In the genomic region with DNA sequence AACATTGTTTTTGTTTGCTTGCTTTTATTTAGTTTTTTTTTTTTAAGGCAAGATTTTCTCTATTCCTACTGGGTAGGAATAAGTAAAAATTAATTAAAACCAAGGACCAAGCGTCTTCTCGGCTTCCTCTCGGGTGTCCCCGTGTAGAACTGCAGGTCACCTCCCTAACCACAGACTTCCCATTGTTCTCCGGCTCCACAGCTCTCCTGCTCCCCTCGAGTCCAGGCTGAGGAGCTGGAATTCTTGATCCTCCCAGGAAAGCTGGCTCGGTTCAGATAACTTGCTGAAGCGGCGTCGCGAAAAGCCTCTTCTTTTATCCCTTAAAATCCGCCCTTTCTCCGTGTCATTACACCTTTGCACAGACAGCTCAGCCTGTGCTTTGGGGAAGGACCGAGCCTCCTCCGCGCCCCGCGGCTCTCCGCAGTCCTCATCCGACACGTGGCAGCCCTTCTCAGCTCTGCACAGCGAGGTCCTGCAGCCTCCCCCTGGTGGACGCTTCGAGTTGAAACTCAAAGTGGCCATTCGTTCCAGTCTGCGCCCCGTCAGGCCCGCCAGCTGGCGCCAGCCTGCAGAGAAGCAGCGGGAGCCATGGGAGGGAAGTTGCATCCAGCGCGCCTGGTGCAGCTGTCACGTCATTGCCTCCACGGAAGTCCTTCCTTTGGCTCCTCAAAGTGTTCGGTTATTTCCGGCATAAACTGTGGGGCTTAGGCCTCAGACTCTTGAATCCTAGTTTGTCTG, we compare ENCODE assay signal across 8 mouse cellular contexts. TPM values are rescaled to one million over a fixed set of nuclear protein-coding genes. Genes with fewer than 3 reads are reported as not detected.
A peak's percentile ranks its signal among the peaks of the same experiment; 100 is the strongest.
DNase-seq lines count a peak whose midpoint lies in the region; ATAC-seq and TF ChIP-seq lines count a peak whose summit lies in the region.

No protein-coding gene starts in this region.

- no peaks in the 10 kb centered on the region for H3K9me3 ChIP-seq in ES-E14 (ENCODE audit: control insufficient read depth, insufficient read depth, low read depth, low read length)
- H3K9me3 ChIP-seq in forebrain, embryonic 15.5 days = no peaks in the 10 kb centered on the region
- no peaks in the 10 kb centered on the region for H3K9me3 ChIP-seq in lung, embryonic 14.5 days (ENCODE audit: low read depth, low read length)

- no peaks in the 10 kb centered on the region for H3K27me3 ChIP-seq in forebrain, embryonic 15.5 days
- no peaks in the 10 kb centered on the region for H3K27me3 ChIP-seq in lung, embryonic 14.5 days (ENCODE audit: insufficient read depth, low read length)
- H3K27me3 ChIP-seq in thymus, adult 2 months (ENCODE audit: control insufficient read depth, insufficient read depth, low read length) = no peaks in the 10 kb centered on the region

- peak; percentile 79 for DNase-seq in ES-E14 (ENCODE audit: low read depth, low spot score)
- peak; percentile 92 for DNase-seq in cerebellum, adult 11-12 months
- DNase-seq in heart, postnatal 36 days = peak; percentile 85 to 89
- peak; percentile 77 to 84 for DNase-seq in layer of hippocampus, adult 2 months (ENCODE audit: low spot score in 2 of 2)
- peak; percentile 99 for DNase-seq in lung, embryonic 14.5 days
- peak; percentile 83 for DNase-seq in thymus, adult 2 months

- TF ChIP-seq POLR2A in olfactory bulb, adult 2 months (IDR thresholded peaks at IDR 0.05; ENCODE audit: insufficient read depth, low read depth, low read length) = peak; percentile 23; the same call in 1 of the 2 replicates
- peak; percentile 60 for TF ChIP-seq POLR2A in thymus, adult 2 months (IDR thresholded peaks at IDR 0.05; ENCODE audit: control insufficient read depth, extremely low read depth, insufficient read depth, low read length, poor library complexity)

- peak; percentile 98 for ATAC-seq in forebrain, embryonic 15.5 days (replicated peaks)
- peak; percentile 99 for ATAC-seq in lung, embryonic 14.5 days (ENCODE audit: insufficient read depth)

- peaks cover 2 to 8% of the 10 kb centered on the region in 2 experiments; a peak in 3 of 4 replicates for H3K4me1 ChIP-seq in ES-E14 (ENCODE audit: control insufficient read depth in 2 of 2, insufficient read depth in 2 of 2, low read length in 2 of 2, poor library complexity in 1 of 2)
- peaks cover 27% of the 10 kb centered on the region for H3K4me1 ChIP-seq in forebrain, embryonic 15.5 days
- 0 out of 2 replicates have a peak, but pooled peaks cover 2% of the 10 kb centered on the region for H3K4me1 ChIP-seq in lung, embryonic 14.5 days (ENCODE audit: insufficient read depth)
- peaks cover 10% of the 10 kb centered on the region for H3K4me1 ChIP-seq in olfactory bulb, adult 2 months (ENCODE audit: control insufficient read depth, insufficient read depth, low read length)
- H3K4me1 ChIP-seq in thymus, adult 2 months (replicated peaks; ENCODE audit: control insufficient read depth, insufficient read depth, low read length) = peaks cover 6% of the 10 kb centered on the region

- TF ChIP-seq CTCF in layer of hippocampus, adult 2 months (conservative IDR thresholded peaks at IDR 0.05) = peak; percentile 85
- peak; percentile 98 for TF ChIP-seq CTCF in lung, embryonic 14.5 days (IDR thresholded peaks at IDR 0.05; ENCODE audit: low read depth)
- peak; percentile 90 for TF ChIP-seq CTCF in olfactory bulb, adult 2 months (IDR thresholded peaks at IDR 0.05; ENCODE audit: insufficient read depth, low read depth, low read length)
- TF ChIP-seq CTCF in thymus, adult 2 months (IDR thresholded peaks at IDR 0.05; ENCODE audit: borderline replicate concordance, control insufficient read depth, extremely low read depth, insufficient read depth, low read length, poor library complexity) = peak; percentile 87; the same call in 1 of the 2 replicates

- intact Hi-C loops in heart, postnatal 36 days (cut with DNase I) = loop anchor here (1.0 to 10.0 kb wide), 3 partner anchors 40 to 300 kb away; a partner anchor contains a TSS

- peak overlapping the region; percentile 83 for H3K4me2 ChIP-seq in forebrain, embryonic 15.5 days (replicated peaks)
- peak overlapping the region; percentile 66 for H3K4me2 ChIP-seq in lung, embryonic 14.5 days

- in situ Hi-C loops in ES-E14 (cut with MboI; ENCODE audit: low sequenced_read_pairs in 2 of 2, unreplicated experiment in 2 of 2) = no loop called here

- WGBS in forebrain, embryonic 15.5 days = 0% methylated on average over 36 of the region's 36 CpGs
- WGBS in lung, embryonic 14.5 days = under 1% methylated on average over 36 of the region's 36 CpGs
- WGBS in olfactory bulb, adult 2 months = under 1% methylated on average over 36 of the region's 36 CpGs
- WGBS in thymus, adult 2 months = under 1% methylated on average over 36 of the region's 36 CpGs

- no peaks in the 10 kb centered on the region for H3K36me3 ChIP-seq in ES-E14 (ENCODE audit: control insufficient read depth, insufficient read depth, low read length, poor library complexity, severe bottlenecking)
- no peaks in the 10 kb centered on the region for H3K36me3 ChIP-seq in forebrain, embryonic 15.5 days
- H3K36me3 ChIP-seq in lung, embryonic 14.5 days (ENCODE audit: insufficient read depth) = no peaks in the 10 kb centered on the region
- H3K36me3 ChIP-seq in thymus, adult 2 months (ENCODE audit: control insufficient read depth, insufficient read depth, low read length) = no peaks in the 10 kb centered on the region

- peak overlapping the region; percentile 64 for H3K9ac ChIP-seq in ES-E14 (ENCODE audit: insufficient read depth, low read depth, low read length, poor library complexity, severe bottlenecking)
- peak overlapping the region; percentile 80 for H3K9ac ChIP-seq in forebrain, embryonic 15.5 days (replicated peaks)
- peak overlapping the region; percentile 60 for H3K9ac ChIP-seq in lung, embryonic 14.5 days

- H3K4me3 ChIP-seq in ES-E14 (ENCODE audit: insufficient read depth in 1 of 2, low read depth in 1 of 2, low read length in 2 of 2, poor library complexity in 1 of 2, severe bottlenecking in 1 of 2) = peak overlapping the region; percentile 46 to 49
- H3K4me3 ChIP-seq in forebrain, embryonic 15.5 days = peak overlapping the region; percentile 45
- peak overlapping the region; percentile 45 for H3K4me3 ChIP-seq in layer of hippocampus, adult 2 months
- peak overlapping the region; percentile 29 for H3K4me3 ChIP-seq in lung, embryonic 14.5 days (ENCODE audit: low read depth, low read length)
- H3K4me3 ChIP-seq in olfactory bulb, adult 2 months (ENCODE audit: insufficient read depth, low read depth, low read length) = peak overlapping the region; percentile 42
- H3K4me3 ChIP-seq in thymus, adult 2 months (ENCODE audit: control insufficient read depth, insufficient read depth, low read length) = peak overlapping the region; percentile 17

- H3K27ac ChIP-seq in ES-E14 (ENCODE audit: insufficient read depth, low read depth, low read length, poor library complexity, severe bottlenecking) = peak overlapping the region; percentile 84
- peak overlapping the region; percentile 97 for H3K27ac ChIP-seq in forebrain, embryonic 15.5 days (replicated peaks)
- H3K27ac ChIP-seq in layer of hippocampus, adult 2 months = peak overlapping the region; percentile 89
- peak overlapping the region; percentile 94 for H3K27ac ChIP-seq in lung, embryonic 14.5 days (ENCODE audit: low read depth)
- peak overlapping the region; percentile 28 for H3K27ac ChIP-seq in olfactory bulb, adult 2 months (ENCODE audit: insufficient read depth, low read depth, low read length)
- peak overlapping the region; percentile 55 for H3K27ac ChIP-seq in thymus, adult 2 months (ENCODE audit: control insufficient read depth, insufficient read depth, low read length)

RNA-seq across cellular contexts. Expression of a gene that starts 9.6 kb away (rescaled TPM):
- total RNA-seq in ES-E14 (2012; rRNA removed) = 1.4 and 2.7 TPM in 2 replicates
- not detected in 2 replicates for polyA plus RNA-seq in forebrain, embryonic 15.5 days (2015; fragmentation: Nextera tagmentation; extraction: Ambion mirVana)
- 10 to 100 TPM; 76.3 to 81.1 TPM for total RNA-seq in heart, postnatal 36 days (2021)
- total RNA-seq in layer of hippocampus, adult 2 months (2021) = not detected
- 1.4 and 1.7 TPM in 2 replicates for polyA plus RNA-seq in lung, embryonic 14.5 days (2014; fragmentation: Nextera tagmentation; extraction: Ambion mirVana)
- polyA plus RNA-seq in olfactory bulb, adult 2 months (2012; ENCODE audit: insufficient read depth, insufficient read length, low replicate concordance, missing spikeins) = not detected in 2 replicates
- 0.59 and 1.2 TPM in 2 replicates for polyA plus RNA-seq in thymus, adult 2 months (2012; rRNA removed)

RNA-seq across cellular contexts. Expression of a gene that starts 18.6 kb away (rescaled TPM):
- 72.4 and 78.9 TPM in 2 replicates for total RNA-seq in ES-E14 (2012; rRNA removed)
- 58.0 and 58.4 TPM in 2 replicates for polyA plus RNA-seq in forebrain, embryonic 15.5 days (2015; fragmentation: Nextera tagmentation; extraction: Ambion mirVana)
- 10 to 100 TPM; 48.6 to 50.6 TPM for total RNA-seq in heart, postnatal 36 days (2021)
- total RNA-seq in layer of hippocampus, adult 2 months (2021) = 100 to 1,000 TPM; 105 to 107 TPM
- polyA plus RNA-seq in lung, embryonic 14.5 days (2014; fragmentation: Nextera tagmentation; extraction: Ambion mirVana) = 40.0 and 41.3 TPM in 2 replicates
- polyA plus RNA-seq in olfactory bulb, adult 2 months (2012; ENCODE audit: insufficient read depth, insufficient read length, low replicate concordance, missing spikeins) = 129 TPM in 1 of 2 replicates, not detected in the other
- polyA plus RNA-seq in thymus, adult 2 months (2012; rRNA removed) = 110 and 148 TPM in 2 replicates

RNA-seq across cellular contexts. Expression of a gene that starts 32.0 kb away (rescaled TPM):
- not detected in 2 replicates for total RNA-seq in ES-E14 (2012; rRNA removed)
- 0.39 TPM in 1 of 2 replicates, not detected in the other for polyA plus RNA-seq in forebrain, embryonic 15.5 days (2015; fragmentation: Nextera tagmentation; extraction: Ambion mirVana)
- not detected for total RNA-seq in heart, postnatal 36 days (2021)
- not detected for total RNA-seq in layer of hippocampus, adult 2 months (2021)
- polyA plus RNA-seq in lung, embryonic 14.5 days (2014; fragmentation: Nextera tagmentation; extraction: Ambion mirVana) = 0.32 TPM in 1 of 2 replicates, not detected in the other
- polyA plus RNA-seq in olfactory bulb, adult 2 months (2012; ENCODE audit: insufficient read depth, insufficient read length, low replicate concordance, missing spikeins) = not detected in 2 replicates
- polyA plus RNA-seq in thymus, adult 2 months (2012; rRNA removed) = not detected in 2 replicates

RNA-seq across cellular contexts. Expression of a gene that starts 39.9 kb away (rescaled TPM):
- total RNA-seq in ES-E14 (2012; rRNA removed) = 8.5 and 11.0 TPM in 2 replicates
- 10.5 and 12.8 TPM in 2 replicates for polyA plus RNA-seq in forebrain, embryonic 15.5 days (2015; fragmentation: Nextera tagmentation; extraction: Ambion mirVana)
- total RNA-seq in heart, postnatal 36 days (2021) = 10 to 100 TPM; 29.5 to 30.7 TPM
- 1 to 10 TPM; 8.9 to 9.0 TPM for total RNA-seq in layer of hippocampus, adult 2 months (2021)
- polyA plus RNA-seq in lung, embryonic 14.5 days (2014; fragmentation: Nextera tagmentation; extraction: Ambion mirVana) = 12.0 and 12.5 TPM in 2 replicates
- not detected in 2 replicates for polyA plus RNA-seq in olfactory bulb, adult 2 months (2012; ENCODE audit: insufficient read depth, insufficient read length, low replicate concordance, missing spikeins)
- polyA plus RNA-seq in thymus, adult 2 months (2012; rRNA removed) = 21.6 and 22.9 TPM in 2 replicates

RNA-seq across cellular contexts. Expression of a gene that starts 39.9 kb away (rescaled TPM):
- total RNA-seq in ES-E14 (2012; rRNA removed) = 27.0 and 29.1 TPM in 2 replicates
- polyA plus RNA-seq in forebrain, embryonic 15.5 days (2015; fragmentation: Nextera tagmentation; extraction: Ambion mirVana) = 47.9 and 51.0 TPM in 2 replicates
- 10 to 100 TPM; 57.5 to 69.1 TPM for total RNA-seq in heart, postnatal 36 days (2021)
- total RNA-seq in layer of hippocampus, adult 2 months (2021) = 10 to 100 TPM; 15.3 to 16.9 TPM
- polyA plus RNA-seq in lung, embryonic 14.5 days (2014; fragmentation: Nextera tagmentation; extraction: Ambion mirVana) = 51.1 and 52.8 TPM in 2 replicates
- not detected in 2 replicates for polyA plus RNA-seq in olfactory bulb, adult 2 months (2012; ENCODE audit: insufficient read depth, insufficient read length, low replicate concordance, missing spikeins)
- polyA plus RNA-seq in thymus, adult 2 months (2012; rRNA removed) = 29.0 and 30.3 TPM in 2 replicates

Comparison
In these comparisons a context has a peak if more than half of its experiments do, and no peak if none do; other contexts are left out.
1. Peak in every context shown above with its lines: DNase-seq, ATAC-seq, H3K4me3 ChIP-seq and H3K27ac ChIP-seq.
2. H3K27ac ChIP-seq: peak in every context shown above with its lines; median percentile 97 in forebrain, embryonic 15.5 days; 94 in lung, embryonic 14.5 days; 89 in layer of hippocampus, adult 2 months; 84 in ES-E14; 55 in thymus, adult 2 months; 28 in olfactory bulb, adult 2 months.